Mouse (Mus musculus): ENCODE data around the gene Aldh1a2.

Gene Aldh1a2

GRCm38 (mm10) chr9:71285231-71285630 lies 69.6 kb downstream of the Aldh1a2 start:
- no peak for ATAC-seq (ENCODE audit: insufficient number of reproducible peaks, low FRiP score, low TSS enrichment)

- ATAC-seq (ENCODE audit: insufficient number of reproducible peaks, low FRiP score, low TSS enrichment) = no peak
Measured at GRCm38 (mm10) chr9:71286420-71286819, 70.8 kb downstream of the Aldh1a2 start.

- ATAC-seq (ENCODE audit: insufficient number of reproducible peaks, low FRiP score, low TSS enrichment) = no peak
Measured at GRCm38 (mm10) chr9:71288738-71289137, 73.1 kb downstream of the Aldh1a2 start.

- ATAC-seq (ENCODE audit: insufficient number of reproducible peaks, low FRiP score, low TSS enrichment) = no peak
Measured at GRCm38 (mm10) chr9:71289810-71290209, 74.2 kb downstream of the Aldh1a2 start.

- no peak for ATAC-seq (ENCODE audit: insufficient number of reproducible peaks, low FRiP score, low TSS enrichment)
Measured at GRCm38 (mm10) chr9:71290730-71291129, 75.1 kb downstream of the Aldh1a2 start.

- ATAC-seq (ENCODE audit: insufficient number of reproducible peaks, low FRiP score, low TSS enrichment) = no peak
Measured at GRCm38 (mm10) chr9:71295501-71295900, 79.9 kb downstream of the Aldh1a2 start.

GRCm38 (mm10) chr9:71303594-71303993 lies 88.0 kb downstream of the Aldh1a2 start:
- no peak for ATAC-seq (ENCODE audit: insufficient number of reproducible peaks, low FRiP score, low TSS enrichment)

- ATAC-seq (ENCODE audit: insufficient number of reproducible peaks, low FRiP score, low TSS enrichment) = no peak
Measured at GRCm38 (mm10) chr9:71307106-71307789, 91.7 kb downstream of the Aldh1a2 start.

GRCm38 (mm10) chr9:71315960-71316359 lies 100.4 kb downstream of the Aldh1a2 start:
- ATAC-seq (ENCODE audit: insufficient number of reproducible peaks, low FRiP score, low TSS enrichment) = no peak

GRCm38 (mm10) chr9:71317096-71317920 lies 101.7 kb downstream of the Aldh1a2 start:
- no peak for ATAC-seq (ENCODE audit: insufficient number of reproducible peaks, low FRiP score, low TSS enrichment)

- ATAC-seq (ENCODE audit: insufficient number of reproducible peaks, low FRiP score, low TSS enrichment) = no peak
Measured at GRCm38 (mm10) chr9:71317921-71318241, 102.3 kb downstream of the Aldh1a2 start.

GRCm38 (mm10) chr9:71319776-71320175 lies 104.2 kb downstream of the Aldh1a2 start:
- ATAC-seq (ENCODE audit: insufficient number of reproducible peaks, low FRiP score, low TSS enrichment) = no peak

- no peak for ATAC-seq (ENCODE audit: insufficient number of reproducible peaks, low FRiP score, low TSS enrichment)
Measured at GRCm38 (mm10) chr9:71320246-71321155, 104.9 kb downstream of the Aldh1a2 start.

GRCm38 (mm10) chr9:71321436-71321835 lies 105.8 kb downstream of the Aldh1a2 start:
- ATAC-seq (ENCODE audit: insufficient number of reproducible peaks, low FRiP score, low TSS enrichment) = no peak

GRCm38 (mm10) chr9:71321871-71322270 lies 106.3 kb downstream of the Aldh1a2 start:
- ATAC-seq (ENCODE audit: insufficient number of reproducible peaks, low FRiP score, low TSS enrichment) = no peak

GRCm38 (mm10) chr9:71323303-71323952 lies 107.8 kb downstream of the Aldh1a2 start:
- ATAC-seq (ENCODE audit: insufficient number of reproducible peaks, low FRiP score, low TSS enrichment) = no peak

GRCm38 (mm10) chr9:71324060-71324459 lies 108.5 kb downstream of the Aldh1a2 start:
- ATAC-seq (ENCODE audit: insufficient number of reproducible peaks, low FRiP score, low TSS enrichment) = no peak

GRCm38 (mm10) chr9:71326261-71326660 lies 110.7 kb downstream of the Aldh1a2 start:
- no peak for ATAC-seq (ENCODE audit: insufficient number of reproducible peaks, low FRiP score, low TSS enrichment)

GRCm38 (mm10) chr9:71331661-71332060 lies 116.1 kb downstream of the Aldh1a2 start:
- no peak for ATAC-seq (ENCODE audit: insufficient number of reproducible peaks, low FRiP score, low TSS enrichment)

GRCm38 (mm10) chr9:71336674-71337073 lies 121.1 kb downstream of the Aldh1a2 start:
- ATAC-seq (ENCODE audit: insufficient number of reproducible peaks, low FRiP score, low TSS enrichment) = no peak
